Mouse (Mus musculus): ENCODE data around the gene Ppfia1. TPM values are rescaled to one million over a fixed set of nuclear protein-coding genes. Genes with fewer than 3 reads are reported as not detected.

Ppfia1 gene
- polyA plus RNA-seq, 1 experiment from 2014 or later = 45.5 TPM

GRCm38 (mm10) chr7:144506807-144507206 lies 46.7 kb downstream of the Ppfia1 start:
- no peaks in the 10 kb centered on the region for H3K9me3 ChIP-seq (replicated peaks)
- H3K4me1 ChIP-seq = no peaks in the 10 kb centered on the region
- H3K27me3 ChIP-seq (ENCODE audit: low read depth, poor library complexity, severe bottlenecking) = no peaks in the 10 kb centered on the region
- DNase-seq (ENCODE audit: low spot score) = no peak
- peaks cover 98% of the 10 kb centered on the region for H3K36me3 ChIP-seq
- no peak overlapping the region for H3K27ac ChIP-seq
- no peak overlapping the region for H3K4me3 ChIP-seq
- 90% methylated on average over 1 of the region's 1 CpGs for WGBS

GRCm38 (mm10) chr7:144503959-144504358 lies 49.6 kb downstream of the Ppfia1 start:
- Histone ChIP-seq H3K27ac (no peak overlapping the region), H3K9me3 (replicated peaks) (no peaks in the 10 kb centered on the region), H3K27me3 (ENCODE audit: low read depth, poor library complexity, severe bottlenecking) (no peaks in the 10 kb centered on the region), H3K36me3 (peaks cover 97% of the 10 kb centered on the region), H3K4me3 (no peak overlapping the region), H3K4me1 (no peaks in the 10 kb centered on the region)
- no peak for DNase-seq (ENCODE audit: low spot score)
- 93% methylated on average over 4 of the region's 4 CpGs for WGBS

- Histone ChIP-seq H3K9me3 (replicated peaks) (no peaks in the 10 kb centered on the region), H3K4me1 (no peaks in the 10 kb centered on the region), H3K27me3 (ENCODE audit: low read depth, poor library complexity, severe bottlenecking) (no peaks in the 10 kb centered on the region), H3K36me3 (peaks cover 98% of the 10 kb centered on the region), H3K27ac (no peak overlapping the region), H3K4me3 (no peak overlapping the region)
- no peak for DNase-seq (ENCODE audit: low spot score)
- WGBS = 67% methylated on average over 1 of the region's 1 CpGs
These were observed 60.6 kb downstream of the Ppfia1 start for GRCm38 (mm10) chr7:144492931-144493330.

- H3K36me3 ChIP-seq = peaks cover 94% of the 10 kb centered on the region
- H3K9me3 ChIP-seq (replicated peaks) = no peaks in the 10 kb centered on the region
- H3K4me1 ChIP-seq = no peaks in the 10 kb centered on the region
- no peaks in the 10 kb centered on the region for H3K27me3 ChIP-seq (ENCODE audit: low read depth, poor library complexity, severe bottlenecking)
- 89% methylated on average over 8 of the region's 8 CpGs for WGBS
- no peak overlapping the region for H3K4me3 ChIP-seq
- H3K27ac ChIP-seq = no peak overlapping the region
- DNase-seq (ENCODE audit: low spot score) = no peak
These were observed 63.2 kb downstream of the Ppfia1 start for GRCm38 (mm10) chr7:144490201-144490873.

- Histone ChIP-seq H3K4me3 (no peak overlapping the region), H3K36me3 (peaks cover 94% of the 10 kb centered on the region), H3K9me3 (replicated peaks) (no peaks in the 10 kb centered on the region), H3K27me3 (ENCODE audit: low read depth, poor library complexity, severe bottlenecking) (no peaks in the 10 kb centered on the region), H3K4me1 (no peaks in the 10 kb centered on the region), H3K27ac (no peak overlapping the region)
- no peak for DNase-seq (ENCODE audit: low spot score)
- 88% methylated on average over 6 of the region's 6 CpGs for WGBS
These were observed 64.3 kb downstream of the Ppfia1 start for GRCm38 (mm10) chr7:144489067-144489774.

GRCm38 (mm10) chr7:144480314-144480713 lies 73.2 kb downstream of the Ppfia1 start:
- DNase-seq (ENCODE audit: low spot score) = no peak
- no peaks in the 10 kb centered on the region for H3K9me3 ChIP-seq (replicated peaks)
- no peaks in the 10 kb centered on the region for H3K4me1 ChIP-seq
- H3K36me3 ChIP-seq = peaks cover 92% of the 10 kb centered on the region
- no peak overlapping the region for H3K4me3 ChIP-seq
- H3K27me3 ChIP-seq (ENCODE audit: low read depth, poor library complexity, severe bottlenecking) = no peaks in the 10 kb centered on the region
- H3K27ac ChIP-seq = no peak overlapping the region

GRCm38 (mm10) chr7:144479569-144479968 lies 74.0 kb downstream of the Ppfia1 start:
- Histone ChIP-seq H3K9me3 (replicated peaks) (no peaks in the 10 kb centered on the region), H3K27ac (no peak overlapping the region), H3K27me3 (ENCODE audit: low read depth, poor library complexity, severe bottlenecking) (no peaks in the 10 kb centered on the region), H3K36me3 (peaks cover 85% of the 10 kb centered on the region), H3K4me1 (no peaks in the 10 kb centered on the region), H3K4me3 (no peak overlapping the region)
- WGBS = 96% methylated on average over 1 of the region's 1 CpGs
- DNase-seq (ENCODE audit: low spot score) = no peak

GRCm38 (mm10) chr7:144475741-144476140 lies 77.8 kb downstream of the Ppfia1 start:
- Histone ChIP-seq H3K4me3 (no peak overlapping the region), H3K27me3 (ENCODE audit: low read depth, poor library complexity, severe bottlenecking) (no peaks in the 10 kb centered on the region), H3K36me3 (peaks cover 46% of the 10 kb centered on the region), H3K9me3 (replicated peaks) (no peaks in the 10 kb centered on the region), H3K4me1 (peaks cover 8% of the 10 kb centered on the region), H3K27ac (no peak overlapping the region)
- DNase-seq (ENCODE audit: low spot score) = no peak
- 92% methylated on average over 3 of the region's 3 CpGs for WGBS

GRCm38 (mm10) chr7:144473486-144473885 lies 80.0 kb downstream of the Ppfia1 start:
- H3K36me3 ChIP-seq = peaks cover 27% of the 10 kb centered on the region

GRCm38 (mm10) chr7:144471103-144471502 lies 82.4 kb downstream of the Ppfia1 start:
- 77% methylated on average over 2 of the region's 2 CpGs for WGBS
- peaks cover 24% of the 10 kb centered on the region for H3K36me3 ChIP-seq
- H3K4me3 ChIP-seq = peak overlapping the region; percentile 83
- no peaks in the 10 kb centered on the region for H3K27me3 ChIP-seq (ENCODE audit: low read depth, poor library complexity, severe bottlenecking)
- peak overlapping the region; percentile 89 for H3K27ac ChIP-seq
- H3K4me1 ChIP-seq = peaks cover 25% of the 10 kb centered on the region
- DNase-seq (ENCODE audit: low spot score) = no peak
- no peaks in the 10 kb centered on the region for H3K9me3 ChIP-seq (replicated peaks)

More at GRCm38 (mm10) chr7:144473486-144473885, 80.0 kb downstream of the Ppfia1 start:
- WGBS = 77% methylated on average over 4 of the region's 4 CpGs
- DNase-seq (ENCODE audit: low spot score) = no peak
- no peaks in the 10 kb centered on the region for H3K27me3 ChIP-seq (ENCODE audit: low read depth, poor library complexity, severe bottlenecking)
- H3K27ac ChIP-seq = peak overlapping the region; percentile 56; the same call in 1 of the 2 replicates
- H3K9me3 ChIP-seq (replicated peaks) = no peaks in the 10 kb centered on the region
- H3K4me3 ChIP-seq = no peak overlapping the region
- peaks cover 23% of the 10 kb centered on the region for H3K4me1 ChIP-seq

GRCm38 (mm10) chr7:144470545-144471059 lies 82.9 kb downstream of the Ppfia1 start, which contains the start of gene Cttn:
TSS of gene Cttn (minus strand) at chr7:144471009.
- no peaks in the 10 kb centered on the region for H3K27me3 ChIP-seq (ENCODE audit: low read depth, poor library complexity, severe bottlenecking)
- H3K4me1 ChIP-seq = peaks cover 25% of the 10 kb centered on the region
- peak within 1 kb of the TSS; percentile 89 for H3K27ac ChIP-seq
- 1% methylated on average over 30 of the region's 30 CpGs for WGBS
- peaks cover 24% of the 10 kb centered on the region for H3K36me3 ChIP-seq
- H3K4me3 ChIP-seq = peak within 1 kb of the TSS; percentile 83
- H3K9me3 ChIP-seq (replicated peaks) = no peaks in the 10 kb centered on the region
- DNase-seq (ENCODE audit: low spot score) = peak; percentile 95

- peak; percentile 47 for DNase-seq (ENCODE audit: low spot score)
- Histone ChIP-seq H3K9me3 (replicated peaks) (no peaks in the 10 kb centered on the region), H3K27me3 (ENCODE audit: low read depth, poor library complexity, severe bottlenecking) (no peaks in the 10 kb centered on the region), H3K36me3 (peaks cover 27% of the 10 kb centered on the region), H3K4me1 (peaks cover 25% of the 10 kb centered on the region), H3K27ac (peak overlapping the region; percentile 89), H3K4me3 (peak overlapping the region; percentile 83)
- WGBS = 2% methylated on average over 31 of the region's 31 CpGs
These were observed 83.5 kb downstream of the Ppfia1 start for GRCm38 (mm10) chr7:144469908-144470544.

- 22% methylated on average over 4 of the region's 4 CpGs for WGBS
- Histone ChIP-seq H3K36me3 (peaks cover 35% of the 10 kb centered on the region), H3K4me1 (peaks cover 25% of the 10 kb centered on the region), H3K4me3 (peak overlapping the region; percentile 83), H3K9me3 (replicated peaks) (no peaks in the 10 kb centered on the region), H3K27me3 (ENCODE audit: low read depth, poor library complexity, severe bottlenecking) (no peaks in the 10 kb centered on the region), H3K27ac (peak overlapping the region; percentile 89)
- DNase-seq (ENCODE audit: low spot score) = no peak
These were observed 84.3 kb downstream of the Ppfia1 start for GRCm38 (mm10) chr7:144469181-144469641.
